Mouse (Mus musculus) neural tube, embryonic 10.5 days (tissue): ENCODE measurements at regions not wholly inside any gene's neighbourhood (a gene's known extent, or its start where the extent isn't known, plus 50 kb on each side); places are given as distances from the start of the nearest gene placed in this dataset.

ENCODE experiments used
- DNase-seq: peaks from one replicate; pipeline ENCODE4 v3.0.0-alpha.2; 2017; ENCODE audit warnings: low spot score; ENCODE audit errors: extremely low spot score

GRCm38 (mm10) chr19:60040721-60041120 is 97.3 kb upstream of the Rab11fip2 start:
- no peak for DNase-seq

GRCm38 (mm10) chr19:60032667-60033066 is 89.2 kb upstream of the Rab11fip2 start:
- no peak for DNase-seq

GRCm38 (mm10) chr19:60030212-60030788 is 86.8 kb upstream of the Rab11fip2 start:
- no peak for DNase-seq

GRCm38 (mm10) chr19:60029720-60030119 is 86.3 kb upstream of the Rab11fip2 start:
- no peak for DNase-seq

GRCm38 (mm10) chr19:60015614-60016300 is 72.3 kb upstream of the Rab11fip2 start:
- no peak for DNase-seq

GRCm38 (mm10) chr19:59995557-59995956 is 52.1 kb upstream of the Rab11fip2 start:
- DNase-seq = no peak
